Mouse (Mus musculus) ES-E14 (cell line): ENCODE results near the gene Hmox2. TPM values are rescaled to one million over a fixed set of nuclear protein-coding genes. Genes with fewer than 3 reads are reported as not detected.
"Not testable (repeated sequence)": the region's sequence is repeated elsewhere in the genome, so short reads cannot be mapped to it uniquely, and the experiment has no call there.

Experiments used
- DNase-seq: peaks from one replicate; pipeline ENCODE4 v3.0.0-alpha.2; 2013; ENCODE audit warnings: low read depth, low spot score
- H3K27ac ChIP-seq: 2 replicates; pipeline ENCODE4 v1.5.1; 2012; ENCODE audit warnings: low read depth, mild to moderate bottlenecking, low read length, moderate library complexity, mixed read lengths; ENCODE audit not compliant: poor library complexity, insufficient read depth, severe bottlenecking
- H3K36me3 ChIP-seq: 2 replicates; pipeline ENCODE4 v1.6.1; 2012; ENCODE audit warnings: mild to moderate bottlenecking, low read length, moderate library complexity, mixed read lengths; ENCODE audit not compliant: control insufficient read depth, poor library complexity, insufficient read depth, severe bottlenecking
- H3K4me1 ChIP-seq, 2 experiments: fragments of 150-350 bp in 1 of 2; sonication (generic) in 1 of 2; 2 replicates each; pipeline ENCODE4 v1.6.1; 2012; ENCODE audit warnings: low read length in 2 of 2, mild to moderate bottlenecking in 1 of 2, mixed read lengths in 1 of 2; ENCODE audit not compliant: control insufficient read depth in 2 of 2, insufficient read depth in 2 of 2, poor library complexity in 1 of 2
- H3K4me3 ChIP-seq, 2 experiments: fragments of 150-350 bp in 1 of 2; sonication (generic) in 1 of 2; 2 replicates each; pipeline ENCODE4 v1.5.1; 2012; ENCODE audit warnings: low read length in 2 of 2, low read depth in 1 of 2, mild to moderate bottlenecking in 1 of 2, mixed read lengths in 1 of 2; ENCODE audit not compliant: insufficient read depth in 1 of 2, poor library complexity in 1 of 2, severe bottlenecking in 1 of 2
- H3K9ac ChIP-seq: 2 replicates; pipeline ENCODE4 v1.6.1; 2012; ENCODE audit warnings: low read depth, mild to moderate bottlenecking, low read length, mixed read lengths; ENCODE audit not compliant: poor library complexity, insufficient read depth, severe bottlenecking
- H3K9me3 ChIP-seq: fragments of 150-350 bp; sonication (generic); 2 replicates; pipeline ENCODE4 v1.6.1; 2012; ENCODE audit warnings: low read depth, mild to moderate bottlenecking, low read length; ENCODE audit not compliant: control insufficient read depth, insufficient read depth
- CHD2 ChIP-seq: IDR thresholded peaks from 2 replicates; pipeline ENCODE4 v1.6.1; 2014; ENCODE audit warnings: mild to moderate bottlenecking, low read depth, low read length, inconsistent platforms
- HCFC1 ChIP-seq: IDR thresholded peaks from 2 replicates; pipeline ENCODE4 v1.6.1; 2012; ENCODE audit warnings: low read length, inconsistent platforms, borderline replicate concordance; ENCODE audit not compliant: insufficient read depth
- MAFK ChIP-seq: IDR thresholded peaks from 2 replicates; pipeline ENCODE4 v1.6.1; 2014; ENCODE audit warnings: mild to moderate bottlenecking, low read depth, low read length, inconsistent platforms; ENCODE audit not compliant: insufficient read depth
- ZC3H11A ChIP-seq: IDR thresholded peaks from 2 replicates; pipeline ENCODE4 v1.6.1; 2012; ENCODE audit warnings: low read depth, mild to moderate bottlenecking, inconsistent platforms, low read length, borderline replicate concordance
- ZNF384 ChIP-seq: IDR thresholded peaks from 2 replicates; pipeline ENCODE4 v1.6.1; 2012; ENCODE audit warnings: low read depth, low read length, inconsistent platforms
- in situ Hi-C, 2 experiments: fragments of 600-800 bp; cut with MboI; formaldehyde crosslinking; loops; one replicate each; pipeline ENCODE4 v1.15.1; 2025; ENCODE audit warnings: low sequenced_read_pairs in 2 of 2, inconsistent platforms in 1 of 2; ENCODE audit not compliant: unreplicated experiment in 2 of 2
- total RNA-seq: library from RNA; depleted of rRNA; stranded (reverse); fragments of 300-350 nt; gene quantifications from 2 replicates; pipeline ENCODE4 v1.2.3, GENCODE M21; 2012

Hmox2 gene
- total RNA-seq, 1 experiment, result 36.1 TPM

GRCm38 (mm10) chr16:4689371-4689770 is 36.8 kb upstream of the Hmox2 start:
- peaks cover 28% of the 10 kb centered on the region for H3K36me3 ChIP-seq
- H3K9ac ChIP-seq, H3K9me3 ChIP-seq, H3K27ac ChIP-seq, H3K4me3 ChIP-seq, DNase-seq, H3K4me1 ChIP-seq, in situ Hi-C loops: not testable (repeated sequence)
- TF ChIP-seq MAFK, result peak; percentile 57; the same call in 1 of the 2 replicates

DNA sequence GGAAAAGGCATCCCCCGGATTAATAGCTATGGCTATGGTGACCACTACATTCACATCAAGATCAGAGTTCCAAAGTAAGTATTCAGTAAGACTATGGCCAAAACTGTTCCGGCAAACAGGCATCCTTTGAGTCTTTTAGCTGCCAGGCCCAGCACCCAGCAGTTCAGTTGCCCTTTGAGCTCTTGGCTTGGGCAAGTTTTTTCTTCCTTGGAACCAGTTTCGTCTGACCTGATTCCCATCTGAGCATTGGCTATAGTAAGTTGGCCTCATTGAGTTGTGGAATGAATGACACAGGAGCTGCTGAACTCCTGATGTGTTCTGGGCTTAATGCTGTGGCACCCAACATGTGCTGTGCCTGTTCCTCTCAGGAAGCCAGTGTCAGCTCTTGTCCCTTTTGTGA is 24.9 kb upstream of the Hmox2 start:
- in situ Hi-C loops, result no loop called here
- TF ChIP-seq CHD2, result no peak
- TF ChIP-seq HCFC1, result no peak
- TF ChIP-seq ZC3H11A, result no peak
- TF ChIP-seq MAFK, result no peak
- no peak for TF ChIP-seq ZNF384
- H3K4me1 ChIP-seq, result peaks cover 0 to 4% of the 10 kb centered on the region in 2 experiments; a peak in 2 of 4 replicates
- no peaks in the 10 kb centered on the region for H3K9me3 ChIP-seq
- H3K4me3 ChIP-seq, result no peak overlapping the region
- peaks cover 63% of the 10 kb centered on the region for H3K36me3 ChIP-seq
- H3K9ac ChIP-seq, result no peak overlapping the region
- no peak for DNase-seq
- no peak overlapping the region for H3K27ac ChIP-seq

- TF ChIP-seq ZNF384 (no peak), MAFK (no peak), ZC3H11A (no peak), CHD2 (no peak), HCFC1 (no peak)
- no peaks in the 10 kb centered on the region for H3K9me3 ChIP-seq
- H3K4me3 ChIP-seq, result no peak overlapping the region
- peaks cover 0 to 4% of the 10 kb centered on the region in 2 experiments; a peak in 2 of 4 replicates for H3K4me1 ChIP-seq
- in situ Hi-C loops, result no loop called here
- peaks cover 61% of the 10 kb centered on the region for H3K36me3 ChIP-seq
- no peak for DNase-seq
- no peak overlapping the region for H3K9ac ChIP-seq
- H3K27ac ChIP-seq, result no peak overlapping the region
Observed at GRCm38 (mm10) chr16:4702646-4703045, 23.5 kb upstream of the Hmox2 start.

GRCm38 (mm10) chr16:4705541-4705940 is 20.6 kb upstream of the Hmox2 start:
- no peak overlapping the region for H3K9ac ChIP-seq
- no peak overlapping the region for H3K4me3 ChIP-seq
- in situ Hi-C loops, result no loop called here
- TF ChIP-seq ZC3H11A, result no peak
- no peak for TF ChIP-seq ZNF384
- TF ChIP-seq MAFK, result no peak
- no peak for TF ChIP-seq HCFC1
- no peak for TF ChIP-seq CHD2
- H3K9me3 ChIP-seq, result no peaks in the 10 kb centered on the region
- peaks cover 47% of the 10 kb centered on the region for H3K36me3 ChIP-seq
- no peak for DNase-seq
- peaks cover 0 to 2% of the 10 kb centered on the region in 2 experiments; a peak in 2 of 4 replicates for H3K4me1 ChIP-seq
- no peak overlapping the region for H3K27ac ChIP-seq

GRCm38 (mm10) chr16:4711173-4711572 is 15.0 kb upstream of the Hmox2 start:
- Histone ChIP-seq H3K4me1 (no peaks in the 10 kb centered on the region), H3K9ac (no peak overlapping the region), H3K27ac (no peak overlapping the region), H3K36me3 (peaks cover 47% of the 10 kb centered on the region), H3K4me3 (no peak overlapping the region), H3K9me3 (no peaks in the 10 kb centered on the region)
- in situ Hi-C loops, result no loop called here
- no peak for TF ChIP-seq MAFK
- TF ChIP-seq ZNF384, result no peak
- no peak for TF ChIP-seq ZC3H11A
- no peak for TF ChIP-seq CHD2
- TF ChIP-seq HCFC1, result no peak
- DNase-seq, result no peak
